Mouse (Mus musculus) small intestine, adult 2 months (tissue): ENCODE measurements at regions not wholly inside any gene's neighbourhood (a gene's known extent, or its start where the extent isn't known, plus 50 kb on each side); places are given as distances from the start of the nearest gene placed in this dataset.

ENCODE experiments used
- H3K27ac ChIP-seq: fragments of 200-500 bp; 2 replicates; pipeline ENCODE4 v1.5.1; 2012; ENCODE audit warnings: low read depth, low read length, control low read depth, inconsistent platforms; ENCODE audit not compliant: insufficient read depth
- H3K27me3 ChIP-seq: fragments of 200-500 bp; 2 replicates; pipeline ENCODE4 v1.6.1; 2012; ENCODE audit warnings: mild to moderate bottlenecking, moderate library complexity, low read length, inconsistent platforms; ENCODE audit not compliant: control insufficient read depth, insufficient read depth
- H3K36me3 ChIP-seq: fragments of 200-500 bp; 2 replicates; pipeline ENCODE4 v1.6.1; 2012; ENCODE audit warnings: mild to moderate bottlenecking, low read length, control low read depth, inconsistent platforms; ENCODE audit not compliant: control insufficient read depth, insufficient read depth
- H3K4me1 ChIP-seq: fragments of 200-500 bp; 2 replicates; pipeline ENCODE4 v1.6.1; 2012; ENCODE audit warnings: low read length, inconsistent platforms, mixed read lengths; ENCODE audit not compliant: control insufficient read depth, insufficient read depth, insufficient read length
- H3K4me3 ChIP-seq: fragments of 200-500 bp; 2 replicates; pipeline ENCODE4 v1.5.1; 2012; ENCODE audit warnings: low read depth, mild to moderate bottlenecking, control low read depth, inconsistent platforms, low read length, moderate library complexity
- CTCF ChIP-seq: fragments of 200-500 bp; IDR thresholded peaks from 2 replicates; pipeline ENCODE4 v1.5.1; 2012; ENCODE audit warnings: low read depth, mild to moderate bottlenecking, control low read depth, inconsistent platforms, low read length, moderate library complexity, mixed read lengths; ENCODE audit not compliant: insufficient replicate concordance, insufficient read length; ENCODE audit errors: extremely low read depth
- POLR2A ChIP-seq: fragments of 200-500 bp; IDR thresholded peaks from 2 replicates; pipeline ENCODE4 v1.6.1; 2012; ENCODE audit warnings: low read depth, mild to moderate bottlenecking, control low read depth, inconsistent platforms, low read length, moderate library complexity
- WGBS: fragments of 180-500 bp; shearing (Covaris S2); methylation state at CpG from one replicate; pipeline ENCODE4 v1.1.7; 2018; 5-methylcytosine and 5-hydroxymethylcytosine counted together

GRCm38 (mm10) chr16:93028016-93028415 lies 202.1 kb upstream of the Runx1 start:
- no peaks in the 10 kb centered on the region for H3K36me3 ChIP-seq
- H3K4me1 ChIP-seq = peaks cover 3% of the 10 kb centered on the region; the same call in 1 of the 2 replicates
- no peak overlapping the region for H3K27ac ChIP-seq
- TF ChIP-seq CTCF (no peak), POLR2A (no peak)
- no peaks in the 10 kb centered on the region for H3K27me3 ChIP-seq
- WGBS = 87% methylated on average over 7 of the region's 7 CpGs
- H3K4me3 ChIP-seq = no peak overlapping the region

GRCm38 (mm10) chr16:93026094-93026648 lies 200.2 kb upstream of the Runx1 start:
- H3K4me3 ChIP-seq = no peak overlapping the region
- H3K27ac ChIP-seq = no peak overlapping the region
- no peaks in the 10 kb centered on the region for H3K27me3 ChIP-seq
- H3K4me1 ChIP-seq = peaks cover 1% of the 10 kb centered on the region; the same call in 1 of the 2 replicates
- TF ChIP-seq POLR2A (no peak), CTCF (no peak)
- WGBS = 72% methylated on average over 11 of the region's 11 CpGs
- no peaks in the 10 kb centered on the region for H3K36me3 ChIP-seq

- no peak overlapping the region for H3K27ac ChIP-seq
- WGBS = 72% methylated on average over 7 of the region's 7 CpGs
- no peak overlapping the region for H3K4me3 ChIP-seq
- TF ChIP-seq POLR2A = no peak
- no peak for TF ChIP-seq CTCF
- no peaks in the 10 kb centered on the region for H3K27me3 ChIP-seq
- no peaks in the 10 kb centered on the region for H3K36me3 ChIP-seq
- H3K4me1 ChIP-seq = peaks cover 3% of the 10 kb centered on the region; the same call in 1 of the 2 replicates
These were observed 194.0 kb upstream of the Runx1 start for GRCm38 (mm10) chr16:93019800-93020555.

GRCm38 (mm10) chr16:93018766-93019165 lies 192.8 kb upstream of the Runx1 start:
- no peak overlapping the region for H3K27ac ChIP-seq
- H3K27me3 ChIP-seq = no peaks in the 10 kb centered on the region
- TF ChIP-seq CTCF (no peak), POLR2A (no peak)
- WGBS = 66% methylated on average over 5 of the region's 5 CpGs
- H3K36me3 ChIP-seq = no peaks in the 10 kb centered on the region
- peaks cover 3% of the 10 kb centered on the region; the same call in 1 of the 2 replicates for H3K4me1 ChIP-seq
- H3K4me3 ChIP-seq = no peak overlapping the region

- WGBS = 89% methylated on average over 9 of the region's 9 CpGs
- H3K4me3 ChIP-seq = no peak overlapping the region
- H3K27me3 ChIP-seq = no peaks in the 10 kb centered on the region
- no peaks in the 10 kb centered on the region for H3K36me3 ChIP-seq
- H3K4me1 ChIP-seq = peaks cover 3% of the 10 kb centered on the region; the same call in 1 of the 2 replicates
- no peak for TF ChIP-seq CTCF
- TF ChIP-seq POLR2A = no peak
- H3K27ac ChIP-seq = no peak overlapping the region
These were observed 191.1 kb upstream of the Runx1 start for GRCm38 (mm10) chr16:93017025-93017424.

GRCm38 (mm10) chr16:93015636-93016035 lies 189.7 kb upstream of the Runx1 start:
- no peak overlapping the region for H3K4me3 ChIP-seq
- WGBS = 80% methylated on average over 6 of the region's 6 CpGs
- H3K36me3 ChIP-seq = no peaks in the 10 kb centered on the region
- H3K27ac ChIP-seq = no peak overlapping the region
- TF ChIP-seq CTCF (no peak), POLR2A (no peak)
- no peaks in the 10 kb centered on the region for H3K27me3 ChIP-seq
- no peaks in the 10 kb centered on the region for H3K4me1 ChIP-seq

GRCm38 (mm10) chr16:93014991-93015390 lies 189.0 kb upstream of the Runx1 start:
- Histone ChIP-seq H3K27me3 (no peaks in the 10 kb centered on the region), H3K4me3 (no peak overlapping the region), H3K36me3 (no peaks in the 10 kb centered on the region), H3K27ac (no peak overlapping the region), H3K4me1 (no peaks in the 10 kb centered on the region)
- 78% methylated on average over 9 of the region's 9 CpGs for WGBS
- TF ChIP-seq CTCF (no peak), POLR2A (no peak)
